Mouse (Mus musculus): Measurements from ENCODE around the gene Top3b. TPM values are rescaled to one million over a fixed set of nuclear protein-coding genes. Genes with fewer than 3 reads are reported as not detected.
"Not testable (repeated sequence)": the region's sequence is repeated elsewhere in the genome, so short reads cannot be mapped to it uniquely, and the experiment has no call there.

The Top3b gene
- polyA plus RNA-seq, 1 experiment from 2014 or later, result 81.7 TPM

GRCm38 (mm10) chr16:16907799-16908198 lies 37.3 kb downstream of the Top3b start:
- Histone ChIP-seq H3K9me3 (replicated peaks) (no peaks in the 10 kb centered on the region), H3K27ac (no peak overlapping the region), H3K36me3 (peaks cover 67% of the 10 kb centered on the region), H3K4me3 (no peak overlapping the region), H3K27me3 (no peaks in the 10 kb centered on the region), H3K4me2 (replicated peaks) (no peak overlapping the region), H3K4me1 (peaks cover 7% of the 10 kb centered on the region), H3K9ac (no peak overlapping the region)
- no peak for ATAC-seq (ENCODE audit: low FRiP score)
- WGBS, result 78% methylated on average over 6 of the region's 6 CpGs

GRCm38 (mm10) chr16:16911641-16912597 lies 41.4 kb downstream of the Top3b start:
- Histone ChIP-seq H3K27me3 (no peaks in the 10 kb centered on the region), H3K27ac (peak overlapping the region; percentile 79), H3K4me2 (replicated peaks) (no peak overlapping the region), H3K36me3 (peaks cover 69% of the 10 kb centered on the region), H3K4me3 (no peak overlapping the region), H3K9ac (no peak overlapping the region; the same call in 1 of the 2 replicates), H3K4me1 (peaks cover 7% of the 10 kb centered on the region), H3K9me3 (replicated peaks) (no peaks in the 10 kb centered on the region)
- peak; percentile 96 for ATAC-seq (ENCODE audit: low FRiP score)
- 32% methylated on average over 13 of the region's 13 CpGs for WGBS

- no peak overlapping the region for H3K4me3 ChIP-seq
- H3K27me3 ChIP-seq, result no peaks in the 10 kb centered on the region
- H3K27ac ChIP-seq, result no peak overlapping the region
- 70% methylated on average over 1 of the region's 1 CpGs for WGBS
- peaks cover 7% of the 10 kb centered on the region for H3K4me1 ChIP-seq
- H3K9me3 ChIP-seq (replicated peaks), result no peaks in the 10 kb centered on the region
- ATAC-seq (ENCODE audit: low FRiP score), result no peak
- peaks cover 72% of the 10 kb centered on the region for H3K36me3 ChIP-seq
- no peak overlapping the region for H3K4me2 ChIP-seq (replicated peaks)
- no peak overlapping the region for H3K9ac ChIP-seq
Measured at GRCm38 (mm10) chr16:16913440-16913839, 42.9 kb downstream of the Top3b start.

- H3K4me3 ChIP-seq, result no peak overlapping the region
- H3K9ac ChIP-seq, result no peak overlapping the region
- H3K4me1 ChIP-seq, result no peaks in the 10 kb centered on the region
- no peaks in the 10 kb centered on the region for H3K27me3 ChIP-seq
- WGBS, result 93% methylated on average over 7 of the region's 7 CpGs
- no peaks in the 10 kb centered on the region for H3K9me3 ChIP-seq (replicated peaks)
- peaks cover 89% of the 10 kb centered on the region for H3K36me3 ChIP-seq
- no peak overlapping the region for H3K27ac ChIP-seq
- ATAC-seq (ENCODE audit: low FRiP score), result no peak
- no peak overlapping the region for H3K4me2 ChIP-seq (replicated peaks)
Measured at GRCm38 (mm10) chr16:16918441-16919117, 48.0 kb downstream of the Top3b start.

- no peak overlapping the region for H3K4me2 ChIP-seq (replicated peaks)
- no peaks in the 10 kb centered on the region for H3K27me3 ChIP-seq
- no peaks in the 10 kb centered on the region for H3K9me3 ChIP-seq (replicated peaks)
- no peak overlapping the region for H3K4me3 ChIP-seq
- no peaks in the 10 kb centered on the region for H3K4me1 ChIP-seq
- 72% methylated on average over 3 of the region's 3 CpGs for WGBS
- peaks cover 86% of the 10 kb centered on the region for H3K36me3 ChIP-seq
- no peak for ATAC-seq (ENCODE audit: low FRiP score)
- no peak overlapping the region for H3K9ac ChIP-seq
- H3K27ac ChIP-seq, result no peak overlapping the region
Measured at GRCm38 (mm10) chr16:16921021-16921435, 50.5 kb downstream of the Top3b start.

- H3K9me3 ChIP-seq (replicated peaks), result no peaks in the 10 kb centered on the region
- no peak overlapping the region for H3K27ac ChIP-seq
- H3K4me3 ChIP-seq, result no peak overlapping the region
- 93% methylated on average over 3 of the region's 3 CpGs for WGBS
- H3K27me3 ChIP-seq, result no peaks in the 10 kb centered on the region
- no peaks in the 10 kb centered on the region for H3K4me1 ChIP-seq
- no peak for ATAC-seq (ENCODE audit: low FRiP score)
- peaks cover 55% of the 10 kb centered on the region for H3K36me3 ChIP-seq
- H3K9ac ChIP-seq, result no peak overlapping the region
- H3K4me2 ChIP-seq (replicated peaks), result no peak overlapping the region
Measured at GRCm38 (mm10) chr16:16924481-16924880, 53.9 kb downstream of the Top3b start.

GRCm38 (mm10) chr16:16926536-16926935 lies 56.0 kb downstream of the Top3b start:
- H3K4me1 ChIP-seq, result no peaks in the 10 kb centered on the region; the same call in 1 of the 2 replicates
- H3K9me3 ChIP-seq (replicated peaks), result no peaks in the 10 kb centered on the region
- H3K4me3 ChIP-seq, result no peak overlapping the region
- 45% methylated on average over 5 of the region's 5 CpGs for WGBS
- no peaks in the 10 kb centered on the region for H3K27me3 ChIP-seq
- no peak for ATAC-seq (ENCODE audit: low FRiP score)
- no peak overlapping the region for H3K9ac ChIP-seq
- no peak overlapping the region for H3K4me2 ChIP-seq (replicated peaks)
- no peak overlapping the region for H3K27ac ChIP-seq
- peaks cover 40% of the 10 kb centered on the region for H3K36me3 ChIP-seq

- peaks cover 18% of the 10 kb centered on the region for H3K36me3 ChIP-seq
- ATAC-seq (ENCODE audit: low FRiP score), result not testable (repeated sequence)
- WGBS, result 71% methylated on average over 3 of the region's 3 CpGs
Measured at GRCm38 (mm10) chr16:16928908-16929307, 58.4 kb downstream of the Top3b start.

GRCm38 (mm10) chr16:16930326-16930725 lies 59.8 kb downstream of the Top3b start:
- H3K4me2 ChIP-seq (replicated peaks), result no peak overlapping the region
- no peaks in the 10 kb centered on the region for H3K27me3 ChIP-seq
- no peak for ATAC-seq (ENCODE audit: low FRiP score)
- H3K27ac ChIP-seq, result no peak overlapping the region
- no peak overlapping the region for H3K9ac ChIP-seq
- peaks cover 4% of the 10 kb centered on the region; the same call in 1 of the 2 replicates for H3K36me3 ChIP-seq
- H3K4me1 ChIP-seq, result no peaks in the 10 kb centered on the region; the same call in 1 of the 2 replicates
- H3K9me3 ChIP-seq (replicated peaks), result no peaks in the 10 kb centered on the region; the same call in 1 of the 2 replicates
- no peak overlapping the region for H3K4me3 ChIP-seq
- WGBS, result 87% methylated on average over 3 of the region's 3 CpGs

More at GRCm38 (mm10) chr16:16928908-16929307, 58.4 kb downstream of the Top3b start:
- not testable (repeated sequence) for H3K4me1 ChIP-seq; H3K9ac ChIP-seq; H3K27ac ChIP-seq; H3K4me2 ChIP-seq (replicated peaks); H3K9me3 ChIP-seq (replicated peaks); H3K4me3 ChIP-seq; H3K27me3 ChIP-seq

GRCm38 (mm10) chr16:16930810-16931296 lies 60.3 kb downstream of the Top3b start:
- H3K4me1 ChIP-seq, result no peaks in the 10 kb centered on the region; the same call in 1 of the 2 replicates
- H3K9me3 ChIP-seq (replicated peaks), result no peaks in the 10 kb centered on the region; the same call in 1 of the 2 replicates
- H3K4me3 ChIP-seq, result no peak overlapping the region
- no peak overlapping the region for H3K4me2 ChIP-seq (replicated peaks)
- no peaks in the 10 kb centered on the region for H3K27me3 ChIP-seq
- ATAC-seq (ENCODE audit: low FRiP score), result 0 out of 2 replicates have a peak, but pooled peaks have one; percentile 29
- H3K36me3 ChIP-seq, result no peaks in the 10 kb centered on the region
- WGBS, result 70% methylated on average over 5 of the region's 5 CpGs
- H3K27ac ChIP-seq, result no peak overlapping the region
- H3K9ac ChIP-seq, result no peak overlapping the region; the same call in 1 of the 2 replicates

GRCm38 (mm10) chr16:16939543-16939942 lies 69.0 kb downstream of the Top3b start:
- Histone ChIP-seq H3K4me1 (no peaks in the 10 kb centered on the region), H3K4me3 (no peak overlapping the region), H3K36me3 (no peaks in the 10 kb centered on the region), H3K9me3 (replicated peaks) (peaks cover 4% of the 10 kb centered on the region; the same call in 1 of the 2 replicates), H3K27me3 (no peaks in the 10 kb centered on the region), H3K27ac (no peak overlapping the region), H3K4me2 (replicated peaks) (no peak overlapping the region), H3K9ac (no peak overlapping the region)
- WGBS, result 97% methylated on average over 9 of the region's 9 CpGs
- ATAC-seq (ENCODE audit: low FRiP score), result no peak

- Histone ChIP-seq H3K4me3 (no peak overlapping the region), H3K27me3 (no peaks in the 10 kb centered on the region), H3K36me3 (no peaks in the 10 kb centered on the region), H3K9me3 (replicated peaks) (peaks cover 4% of the 10 kb centered on the region; the same call in 1 of the 2 replicates), H3K4me2 (replicated peaks) (no peak overlapping the region), H3K4me1 (no peaks in the 10 kb centered on the region), H3K9ac (no peak overlapping the region), H3K27ac (no peak overlapping the region)
- WGBS, result 99% methylated on average over 2 of the region's 2 CpGs
- ATAC-seq (ENCODE audit: low FRiP score), result no peak
Measured at GRCm38 (mm10) chr16:16941078-16941477, 70.5 kb downstream of the Top3b start.
